Mouse (Mus musculus): ENCODE data around the gene Hsf2bp. TPM values are rescaled to one million over a fixed set of nuclear protein-coding genes. Genes with fewer than 3 reads are reported as not detected.

Gene Hsf2bp
- polyA plus RNA-seq, 1 experiment, result 34.3 TPM

- H3K36me3 ChIP-seq (ENCODE audit: control insufficient read depth, insufficient read depth, low read length), result no peaks in the 10 kb centered on the region
- no peaks in the 10 kb centered on the region for H3K27me3 ChIP-seq (ENCODE audit: control insufficient read depth, insufficient read depth, low read length)
- H3K27ac ChIP-seq (ENCODE audit: control insufficient read depth, insufficient read depth, low read depth, low read length), result no peak overlapping the region
- no peaks in the 10 kb centered on the region for H3K4me1 ChIP-seq (ENCODE audit: control insufficient read depth, insufficient read depth, low read length)
- TF ChIP-seq CTCF (IDR thresholded peaks at IDR 0.05; ENCODE audit: control insufficient read depth, insufficient read depth, insufficient replicate concordance, low read depth, low read length) (no peak), POLR2A (IDR thresholded peaks at IDR 0.05; ENCODE audit: control insufficient read depth, low read depth, low read length) (no peak)
- no peak overlapping the region for H3K4me3 ChIP-seq (ENCODE audit: control insufficient read depth, low read depth, low read length)
Measured at GRCm38 (mm10) chr17:31973664-31974230, 62.4 kb downstream of the Hsf2bp start.

GRCm38 (mm10) chr17:31970890-31971289 is 65.3 kb downstream of the Hsf2bp start:
- Histone ChIP-seq H3K4me3 (ENCODE audit: control insufficient read depth, low read depth, low read length) (no peak overlapping the region), H3K36me3 (ENCODE audit: control insufficient read depth, insufficient read depth, low read length) (no peaks in the 10 kb centered on the region), H3K27me3 (ENCODE audit: control insufficient read depth, insufficient read depth, low read length) (no peaks in the 10 kb centered on the region), H3K27ac (ENCODE audit: control insufficient read depth, insufficient read depth, low read depth, low read length) (no peak overlapping the region), H3K4me1 (ENCODE audit: control insufficient read depth, insufficient read depth, low read length) (no peaks in the 10 kb centered on the region)
- TF ChIP-seq POLR2A (IDR thresholded peaks at IDR 0.05; ENCODE audit: control insufficient read depth, low read depth, low read length) (no peak), CTCF (IDR thresholded peaks at IDR 0.05; ENCODE audit: control insufficient read depth, insufficient read depth, insufficient replicate concordance, low read depth, low read length) (no peak)

GRCm38 (mm10) chr17:31968801-31969200 is 67.3 kb downstream of the Hsf2bp start:
- no peaks in the 10 kb centered on the region for H3K27me3 ChIP-seq (ENCODE audit: control insufficient read depth, insufficient read depth, low read length)
- TF ChIP-seq POLR2A (IDR thresholded peaks at IDR 0.05; ENCODE audit: control insufficient read depth, low read depth, low read length) (no peak), CTCF (IDR thresholded peaks at IDR 0.05; ENCODE audit: control insufficient read depth, insufficient read depth, insufficient replicate concordance, low read depth, low read length) (no peak)
- H3K36me3 ChIP-seq (ENCODE audit: control insufficient read depth, insufficient read depth, low read length), result no peaks in the 10 kb centered on the region
- H3K4me1 ChIP-seq (ENCODE audit: control insufficient read depth, insufficient read depth, low read length), result no peaks in the 10 kb centered on the region
- H3K27ac ChIP-seq (ENCODE audit: control insufficient read depth, insufficient read depth, low read depth, low read length), result no peak overlapping the region
- no peak overlapping the region for H3K4me3 ChIP-seq (ENCODE audit: control insufficient read depth, low read depth, low read length)

DNA sequence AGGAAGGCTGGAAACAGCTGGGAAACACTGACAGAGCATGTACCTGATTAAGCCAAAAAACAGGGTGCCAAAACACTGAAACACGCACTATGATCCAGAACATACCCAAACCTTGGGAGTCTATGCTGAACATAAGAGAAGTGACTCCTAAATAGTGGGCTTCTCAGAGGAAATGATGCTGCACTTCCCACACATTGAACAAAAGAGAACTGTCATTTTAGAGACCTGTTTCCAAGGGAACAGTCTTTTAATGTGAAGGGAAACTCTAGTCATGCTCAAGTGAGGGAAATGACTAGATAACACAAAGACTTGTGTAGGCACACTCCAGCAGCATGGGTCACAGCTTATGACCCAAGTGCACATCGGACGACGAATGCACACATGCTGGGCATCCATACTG is 68.8 kb downstream of the Hsf2bp start:
- H3K4me3 ChIP-seq (ENCODE audit: control insufficient read depth, low read depth, low read length), result no peak overlapping the region
- TF ChIP-seq CTCF (IDR thresholded peaks at IDR 0.05; ENCODE audit: control insufficient read depth, insufficient read depth, insufficient replicate concordance, low read depth, low read length) (no peak), POLR2A (IDR thresholded peaks at IDR 0.05; ENCODE audit: control insufficient read depth, low read depth, low read length) (no peak)
- no peak overlapping the region for H3K27ac ChIP-seq (ENCODE audit: control insufficient read depth, insufficient read depth, low read depth, low read length)
- no peaks in the 10 kb centered on the region for H3K36me3 ChIP-seq (ENCODE audit: control insufficient read depth, insufficient read depth, low read length)
- H3K27me3 ChIP-seq (ENCODE audit: control insufficient read depth, insufficient read depth, low read length), result no peaks in the 10 kb centered on the region
- H3K4me1 ChIP-seq (ENCODE audit: control insufficient read depth, insufficient read depth, low read length), result no peaks in the 10 kb centered on the region

- H3K4me1 ChIP-seq (ENCODE audit: control insufficient read depth, insufficient read depth, low read length), result no peaks in the 10 kb centered on the region
- no peaks in the 10 kb centered on the region for H3K27me3 ChIP-seq (ENCODE audit: control insufficient read depth, insufficient read depth, low read length)
- H3K4me3 ChIP-seq (ENCODE audit: control insufficient read depth, low read depth, low read length), result no peak overlapping the region
- no peaks in the 10 kb centered on the region for H3K36me3 ChIP-seq (ENCODE audit: control insufficient read depth, insufficient read depth, low read length)
- no peak for TF ChIP-seq POLR2A (IDR thresholded peaks at IDR 0.05; ENCODE audit: control insufficient read depth, low read depth, low read length)
- TF ChIP-seq CTCF (IDR thresholded peaks at IDR 0.05; ENCODE audit: control insufficient read depth, insufficient read depth, insufficient replicate concordance, low read depth, low read length), result no peak
- H3K27ac ChIP-seq (ENCODE audit: control insufficient read depth, insufficient read depth, low read depth, low read length), result no peak overlapping the region
Measured at GRCm38 (mm10) chr17:31966566-31966965, 69.6 kb downstream of the Hsf2bp start.

GRCm38 (mm10) chr17:31965623-31966022 is 70.5 kb downstream of the Hsf2bp start:
- H3K27ac ChIP-seq (ENCODE audit: control insufficient read depth, insufficient read depth, low read depth, low read length), result no peak overlapping the region
- no peaks in the 10 kb centered on the region for H3K36me3 ChIP-seq (ENCODE audit: control insufficient read depth, insufficient read depth, low read length)
- TF ChIP-seq CTCF (IDR thresholded peaks at IDR 0.05; ENCODE audit: control insufficient read depth, insufficient read depth, insufficient replicate concordance, low read depth, low read length) (no peak), POLR2A (IDR thresholded peaks at IDR 0.05; ENCODE audit: control insufficient read depth, low read depth, low read length) (no peak)
- H3K27me3 ChIP-seq (ENCODE audit: control insufficient read depth, insufficient read depth, low read length), result no peaks in the 10 kb centered on the region
- H3K4me1 ChIP-seq (ENCODE audit: control insufficient read depth, insufficient read depth, low read length), result no peaks in the 10 kb centered on the region
- no peak overlapping the region for H3K4me3 ChIP-seq (ENCODE audit: control insufficient read depth, low read depth, low read length)

- H3K27ac ChIP-seq (ENCODE audit: control insufficient read depth, insufficient read depth, low read depth, low read length), result no peak overlapping the region
- TF ChIP-seq CTCF (IDR thresholded peaks at IDR 0.05; ENCODE audit: control insufficient read depth, insufficient read depth, insufficient replicate concordance, low read depth, low read length) (no peak), POLR2A (IDR thresholded peaks at IDR 0.05; ENCODE audit: control insufficient read depth, low read depth, low read length) (no peak)
- no peak overlapping the region for H3K4me3 ChIP-seq (ENCODE audit: control insufficient read depth, low read depth, low read length)
- no peaks in the 10 kb centered on the region for H3K27me3 ChIP-seq (ENCODE audit: control insufficient read depth, insufficient read depth, low read length)
- no peaks in the 10 kb centered on the region for H3K36me3 ChIP-seq (ENCODE audit: control insufficient read depth, insufficient read depth, low read length)
- no peaks in the 10 kb centered on the region for H3K4me1 ChIP-seq (ENCODE audit: control insufficient read depth, insufficient read depth, low read length)
Measured at GRCm38 (mm10) chr17:31962930-31963329, 73.2 kb downstream of the Hsf2bp start.

DNA sequence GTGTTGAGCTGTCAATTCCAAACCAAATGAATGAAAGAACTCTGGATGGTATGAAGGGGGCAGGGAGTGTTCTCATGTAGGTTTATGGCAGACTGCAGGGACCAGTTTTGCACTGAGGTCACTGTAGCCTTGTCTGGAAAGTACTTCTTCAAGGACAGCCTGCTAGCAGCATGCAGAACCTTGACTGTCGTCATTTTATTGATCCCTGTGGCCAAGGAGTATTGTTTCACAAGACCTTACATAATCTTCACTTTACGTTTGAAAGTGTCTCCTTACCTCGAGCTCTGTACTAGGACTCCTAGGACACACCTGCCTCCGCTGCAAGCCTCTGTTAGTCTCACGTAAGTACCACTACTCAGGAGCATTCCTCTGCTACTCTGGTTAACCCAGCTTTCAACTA is 73.9 kb downstream of the Hsf2bp start:
- Histone ChIP-seq H3K27ac (ENCODE audit: control insufficient read depth, insufficient read depth, low read depth, low read length) (no peak overlapping the region), H3K36me3 (ENCODE audit: control insufficient read depth, insufficient read depth, low read length) (no peaks in the 10 kb centered on the region), H3K4me1 (ENCODE audit: control insufficient read depth, insufficient read depth, low read length) (no peaks in the 10 kb centered on the region), H3K4me3 (ENCODE audit: control insufficient read depth, low read depth, low read length) (no peak overlapping the region), H3K27me3 (ENCODE audit: control insufficient read depth, insufficient read depth, low read length) (no peaks in the 10 kb centered on the region)
- TF ChIP-seq POLR2A (IDR thresholded peaks at IDR 0.05; ENCODE audit: control insufficient read depth, low read depth, low read length), result no peak
- TF ChIP-seq CTCF (IDR thresholded peaks at IDR 0.05; ENCODE audit: control insufficient read depth, insufficient read depth, insufficient replicate concordance, low read depth, low read length), result no peak

Data from testis, adult 2 months (tissue).